Mouse (Mus musculus) olfactory bulb, adult 2 months (tissue): ENCODE data around the gene Ccser2.

ENCODE experiments used
- CTCF ChIP-seq: fragments of 200-500 bp; IDR thresholded peaks from 2 replicates; pipeline ENCODE4 v1.5.1; 2012; ENCODE audit warnings: low read depth, mild to moderate bottlenecking, low read length, moderate library complexity; ENCODE audit not compliant: insufficient read depth
- POLR2A ChIP-seq: fragments of 200-500 bp; IDR thresholded peaks from 2 replicates; pipeline ENCODE4 v1.6.1; 2012; ENCODE audit warnings: mild to moderate bottlenecking, low read depth, low read length, moderate library complexity; ENCODE audit not compliant: insufficient read depth

GRCm38 (mm10) chr14:36932638-36933382, 35.8 kb downstream of the Ccser2 start:
- TF ChIP-seq CTCF (no peak), POLR2A (no peak)
